Mouse (Mus musculus) adrenal gland, adult 18-20 months (tissue): ENCODE results near the gene 1500015O10Rik. TPM values are rescaled to one million over a fixed set of nuclear protein-coding genes. Genes with fewer than 3 reads are reported as not detected.

ENCODE experiments used
- DNase-seq, 2 experiments: peaks; one replicate each; pipeline ENCODE4 v3.0.0; 2021 to 2022; ENCODE audit warnings: low spot score in 2 of 2
- total RNA-seq, 2 experiments: library from RNA; stranded (reverse); gene quantifications; 1 replicate in 1 of 2; 2 replicates in 1 of 2; pipeline ENCODE4 v1.2.3; 2021

1500015O10Rik gene
- total RNA-seq, 2 experiments from 2014 or later, result 185 to 244 TPM

DNA sequence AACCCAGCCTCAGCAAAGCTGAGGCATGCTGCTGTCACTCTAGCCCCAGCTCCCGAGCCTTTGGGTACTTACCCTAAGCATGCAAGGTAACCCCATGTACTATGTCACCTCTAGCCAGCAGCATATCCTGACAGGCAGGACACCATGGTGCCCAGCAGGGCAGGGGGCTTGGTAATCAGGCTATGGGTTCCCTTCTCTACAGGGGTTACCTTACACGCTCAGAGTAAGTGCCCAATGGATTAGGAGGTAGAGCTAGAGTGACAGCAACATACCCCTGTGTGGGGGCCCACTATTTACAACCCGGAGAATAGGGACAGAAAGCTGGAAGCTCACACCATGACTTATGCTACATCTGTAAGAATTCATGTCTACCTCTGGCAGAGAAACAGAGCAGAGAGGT is 39.6 kb downstream of the 1500015O10Rik start:
- no peak for DNase-seq

- DNase-seq, result no peak
Measured at GRCm38 (mm10) chr1:43772694-43773093, 42.3 kb downstream of the 1500015O10Rik start.

DNA sequence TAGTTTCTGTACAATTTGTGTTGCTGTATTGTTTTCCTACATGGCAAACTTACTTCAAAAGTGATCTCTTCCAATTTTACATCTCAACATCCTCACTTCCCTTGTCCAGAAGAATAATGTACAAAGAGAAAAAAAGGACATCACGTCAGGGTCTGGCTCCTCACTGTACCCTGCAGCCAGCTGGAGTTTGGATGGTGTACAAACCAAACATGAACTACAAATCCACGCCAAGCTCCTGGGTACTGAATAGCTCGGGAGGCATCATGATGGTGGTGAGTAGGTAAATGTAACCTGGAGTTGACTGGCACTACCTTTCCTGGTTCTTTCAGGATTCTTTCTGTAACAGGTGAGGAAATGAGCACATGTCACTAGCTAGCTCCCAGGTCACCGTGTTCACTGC is 43.7 kb downstream of the 1500015O10Rik start:
- no peak for DNase-seq

- peak; percentile 15 to 27 for DNase-seq
Measured at GRCm38 (mm10) chr1:43776106-43776505, 45.7 kb downstream of the 1500015O10Rik start.

GRCm38 (mm10) chr1:43781195-43781594 is 50.8 kb downstream of the 1500015O10Rik start:
- DNase-seq, result no peak

GRCm38 (mm10) chr1:43781672-43782071 is 51.3 kb downstream of the 1500015O10Rik start:
- no peak for DNase-seq

- no peak for DNase-seq
Measured at GRCm38 (mm10) chr1:43782680-43783079, 52.3 kb downstream of the 1500015O10Rik start.

DNA sequence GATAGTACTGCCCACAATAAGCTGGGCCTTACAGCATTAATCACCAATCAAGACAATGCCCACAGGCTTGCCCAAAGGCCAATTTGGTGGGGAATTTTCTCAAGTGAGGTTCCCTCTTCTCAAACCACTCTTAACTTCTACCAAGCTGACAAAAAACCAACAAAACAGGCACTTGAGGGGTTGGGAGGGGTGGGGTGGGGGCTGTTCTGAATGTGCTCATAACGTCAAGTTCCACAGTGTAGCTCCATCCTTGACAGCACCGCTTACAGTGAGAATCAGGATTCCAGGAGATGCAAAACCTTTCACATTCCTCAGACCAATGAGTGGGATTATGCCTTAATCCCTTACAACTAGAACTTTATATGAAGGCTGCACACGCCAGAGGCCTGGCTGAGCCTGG is 52.8 kb downstream of the 1500015O10Rik start:
- DNase-seq, result no peak

DNA sequence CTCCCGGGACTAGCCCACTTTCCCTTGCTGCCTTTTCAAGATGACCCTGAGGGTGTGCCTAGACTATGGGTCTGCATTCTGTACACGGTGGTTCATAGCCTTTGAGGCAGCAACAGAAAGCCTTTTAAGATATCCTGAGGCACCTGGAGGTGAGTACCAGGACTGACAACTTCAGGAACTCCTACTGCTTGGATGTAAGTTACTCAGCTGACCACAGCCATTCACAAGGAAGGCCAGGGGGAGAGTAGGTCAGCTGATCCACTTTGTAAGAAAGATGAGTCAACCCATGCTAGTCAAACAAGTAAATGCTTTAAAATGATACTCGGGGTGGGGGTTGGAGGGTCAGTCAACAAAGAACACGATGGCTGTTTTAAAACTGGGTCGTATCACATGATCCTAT is 54.9 kb downstream of the 1500015O10Rik start:
- DNase-seq, result no peak

DNA sequence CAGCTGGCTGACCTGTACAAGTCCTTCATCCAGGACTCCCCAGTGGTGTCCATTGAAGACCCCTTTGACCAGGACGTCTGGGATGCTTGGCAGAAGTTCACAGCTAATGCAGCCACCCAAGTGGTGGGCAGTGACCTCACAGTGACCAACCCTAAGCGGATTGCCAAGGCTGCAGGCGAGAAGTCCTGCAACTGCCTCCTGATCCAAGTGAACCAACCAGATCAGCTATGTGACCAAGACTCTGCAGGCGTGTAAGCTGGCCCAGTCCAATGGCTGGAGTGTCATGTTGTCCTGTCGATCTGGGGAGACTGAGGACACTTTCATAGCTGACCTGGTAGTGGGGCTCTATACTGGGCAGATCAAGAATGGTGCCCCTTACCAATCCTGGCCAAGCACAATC is 56.3 kb downstream of the 1500015O10Rik start:
- no peak for DNase-seq

DNA sequence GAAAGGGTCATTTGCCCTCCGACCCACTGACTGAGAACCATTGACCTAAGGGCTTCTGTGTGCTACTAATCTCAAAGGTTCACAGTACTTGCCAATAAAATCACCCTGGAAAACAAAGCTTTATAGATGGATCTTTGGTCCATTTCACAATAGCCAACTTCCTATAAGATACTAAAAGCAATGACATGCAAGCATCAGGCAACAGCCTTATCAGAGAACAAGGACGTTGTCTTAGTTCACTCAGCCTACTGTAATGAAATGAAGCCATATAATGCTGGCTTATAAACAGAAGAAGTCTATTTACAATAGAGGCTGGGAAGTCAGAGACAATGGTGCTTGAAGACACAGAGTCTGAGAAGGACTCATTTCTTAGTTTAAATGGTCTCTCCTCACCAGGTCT is 59.4 kb downstream of the 1500015O10Rik start:
- DNase-seq, result no peak

Other genes starting within 250 kb of the 1500015O10Rik start
- 10 to 100 TPM; 48.0 to 59.3 TPM for gene Uxs1, start 97.2 kb downstream of the 1500015O10Rik start, total RNA-seq
- gene Tpp2, start 203.0 kb downstream of the 1500015O10Rik start, total RNA-seq, result 10 to 100 TPM; 38.4 to 47.7 TPM